Mouse (Mus musculus) hindbrain, embryonic 13.5 days (tissue): ENCODE measurements around the gene Gm8127. TPM values are rescaled to one million over a fixed set of nuclear protein-coding genes. Genes with fewer than 3 reads are reported as not detected.
"Not testable (repeated sequence)": the region's sequence is repeated elsewhere in the genome, so short reads cannot be mapped to it uniquely, and the experiment has no call there.

Source experiments
- ATAC-seq: fragments of 200-750 bp; cut with Nextera tagmentation; 2 replicates; pipeline ENCODE4 v1.8.0; 2017; ENCODE audit warnings: moderate TSS enrichment; ENCODE audit not compliant: low FRiP score
- H3K27ac ChIP-seq: fragments of 300-500 bp; sonication (generic); 2 replicates; pipeline ENCODE4 v1.5.1; 2015; ENCODE audit warnings: inconsistent platforms, mild to moderate bottlenecking, moderate library complexity
- H3K27me3 ChIP-seq: fragments of 300-500 bp; sonication (generic); 2 replicates; pipeline ENCODE4 v1.6.1; 2015; ENCODE audit warnings: mild to moderate bottlenecking, inconsistent platforms
- H3K36me3 ChIP-seq: fragments of 300-500 bp; sonication (generic); 2 replicates; pipeline ENCODE4 v1.6.1; 2015; ENCODE audit warnings: mild to moderate bottlenecking, inconsistent platforms
- H3K4me1 ChIP-seq: fragments of 300-500 bp; sonication (generic); replicated peaks from 2 replicates; pipeline ENCODE4 v1.6.1; 2015; ENCODE audit warnings: inconsistent platforms
- H3K4me2 ChIP-seq: fragments of 300-500 bp; sonication (generic); 2 replicates; pipeline ENCODE4 v1.6.1; 2015; ENCODE audit warnings: inconsistent platforms, mild to moderate bottlenecking, moderate library complexity
- H3K4me3 ChIP-seq: fragments of 300-500 bp; sonication (generic); 2 replicates; pipeline ENCODE4 v1.5.1; 2015; ENCODE audit warnings: mild to moderate bottlenecking, inconsistent platforms
- H3K9ac ChIP-seq: fragments of 300-500 bp; sonication (generic); 2 replicates; pipeline ENCODE4 v1.6.1; 2015; ENCODE audit warnings: mild to moderate bottlenecking, inconsistent platforms
- H3K9me3 ChIP-seq: fragments of 300-500 bp; sonication (generic); 2 replicates; pipeline ENCODE4 v1.6.1; 2016; ENCODE audit warnings: inconsistent platforms
- WGBS: fragments of 180-500 bp; shearing (Covaris S2); methylation state at CpG from one replicate; pipeline ENCODE4 v1.1.7; 2015; 5-methylcytosine and 5-hydroxymethylcytosine counted together
- polyA plus RNA-seq: library from polyadenylated mRNA; unstranded; fragments of >200 nt; fragmentation: Nextera tagmentation; extraction: Ambion mirVana; gene quantifications from 2 replicates; pipeline ENCODE4 v1.2.1, GENCODE M21; 2015

Gm8127 gene
- polyA plus RNA-seq, 1 experiment from 2014 or later, result not detected

DNA sequence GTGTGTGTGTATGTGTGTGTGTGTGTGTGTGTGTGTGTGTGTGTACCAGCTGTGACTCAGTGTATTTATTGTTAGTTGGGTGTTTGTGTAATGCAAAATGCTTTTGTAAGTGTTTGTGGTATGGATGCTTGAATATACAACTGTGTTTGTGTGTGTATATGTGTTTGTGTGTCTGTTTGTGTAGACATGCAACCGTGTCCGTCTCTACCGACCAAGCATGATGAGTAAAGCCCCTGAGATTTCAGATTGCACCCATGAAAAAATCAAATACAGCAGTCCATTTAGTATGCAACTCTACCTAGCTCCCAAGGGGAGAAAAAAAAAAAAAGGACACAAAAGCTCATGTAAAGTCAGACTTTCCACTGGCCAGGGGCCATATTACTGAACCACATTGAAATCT is 30.2 kb downstream of the Gm8127 start:
- not testable (repeated sequence) for H3K4me2 ChIP-seq, H3K27me3 ChIP-seq, ATAC-seq, H3K4me1 ChIP-seq, H3K9me3 ChIP-seq, H3K9ac ChIP-seq, H3K36me3 ChIP-seq, H3K4me3 ChIP-seq, H3K27ac ChIP-seq
- 84% methylated on average over 3 of the region's 3 CpGs for WGBS

DNA sequence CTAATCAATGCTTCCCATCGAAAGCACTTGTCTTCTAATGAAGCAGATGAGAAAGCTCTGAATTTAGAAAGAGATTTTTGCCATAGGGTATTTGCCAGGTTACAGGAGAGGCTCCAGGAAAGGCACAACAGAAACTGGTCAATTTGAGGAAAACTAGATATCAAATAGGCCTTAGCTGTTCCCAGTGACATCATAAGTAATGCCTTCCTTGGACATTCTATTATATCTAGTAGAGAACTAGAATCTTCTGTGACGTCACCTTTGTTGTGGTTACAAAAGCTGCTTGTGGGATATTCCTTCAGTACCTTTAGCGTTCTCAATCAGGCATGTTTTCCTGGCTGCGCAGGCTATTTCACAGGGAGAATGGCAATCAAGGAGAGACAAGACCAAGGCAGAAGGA is 35.3 kb downstream of the Gm8127 start, which contains the start of gene Gm8126:
Gene Gm8126, plus strand, starts transcription at position 301 of the 400 bp plus-strand sequence.
- H3K4me1 ChIP-seq, H3K4me3 ChIP-seq, H3K4me2 ChIP-seq, H3K9me3 ChIP-seq, H3K9ac ChIP-seq, H3K27ac ChIP-seq, H3K36me3 ChIP-seq, H3K27me3 ChIP-seq, ATAC-seq: not testable (repeated sequence)
- 95% methylated on average over 2 of the region's 4 CpGs for WGBS

DNA sequence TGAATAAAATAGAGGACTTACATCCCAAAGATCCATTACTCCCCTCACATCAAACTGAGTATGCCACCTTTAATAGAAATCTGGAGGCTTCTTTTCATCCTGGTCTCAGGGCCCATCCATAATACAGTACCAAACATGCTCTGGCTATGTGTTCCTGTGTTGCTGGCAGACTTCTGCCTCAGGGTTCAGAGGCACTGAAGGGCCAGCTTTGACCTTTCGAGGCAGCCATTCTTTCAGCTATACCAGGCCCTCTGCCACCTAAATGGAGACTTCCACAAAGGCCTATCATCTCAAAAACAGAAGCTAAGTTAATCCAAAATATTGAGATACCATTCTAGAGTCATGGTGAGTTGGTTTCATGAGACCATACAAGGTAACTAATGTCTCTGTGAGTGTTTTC is 37.1 kb downstream of the Gm8127 start:
- H3K36me3 ChIP-seq, H3K9ac ChIP-seq, H3K4me3 ChIP-seq, H3K4me1 ChIP-seq, H3K27me3 ChIP-seq, ATAC-seq, H3K9me3 ChIP-seq, H3K27ac ChIP-seq, H3K4me2 ChIP-seq: not testable (repeated sequence)
- WGBS, result 85% methylated on average over 1 of the region's 1 CpGs

DNA sequence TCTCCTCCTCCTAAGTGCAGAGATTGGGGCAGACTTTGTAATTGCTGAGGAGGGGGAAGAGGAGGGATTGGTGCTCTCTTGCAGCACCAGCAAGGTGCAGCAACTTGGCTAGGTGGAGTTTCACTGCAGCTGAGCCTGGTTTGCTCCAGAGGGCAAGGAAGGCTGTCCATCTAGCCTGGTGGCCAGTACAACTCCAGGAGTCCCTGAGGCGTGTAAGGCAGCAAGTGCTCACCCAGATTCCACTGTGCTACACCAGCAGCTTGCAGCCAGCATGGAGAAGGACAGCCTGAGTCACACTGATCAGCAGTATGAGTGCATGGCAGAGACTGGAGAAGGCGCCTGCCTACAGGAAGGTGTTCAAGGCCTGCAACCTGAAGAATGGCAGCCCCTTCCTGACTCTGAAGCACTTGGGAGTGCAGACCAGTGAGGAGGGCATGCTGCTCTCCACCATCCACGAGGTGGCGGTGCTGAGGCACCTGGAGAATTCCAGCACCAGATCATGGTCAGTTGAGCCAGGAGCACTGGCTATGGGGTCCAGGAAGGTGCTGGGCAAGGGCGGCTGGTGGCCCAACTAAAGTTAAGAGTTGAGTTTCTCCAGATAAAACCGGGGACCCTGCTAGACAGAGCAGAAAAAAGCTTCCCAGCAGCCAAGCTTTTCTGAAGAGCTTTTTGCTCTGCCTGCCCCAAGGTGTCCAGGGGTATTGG is 42.9 kb downstream of the Gm8127 start:
- 35% methylated on average over 5 of the region's 6 CpGs for WGBS
- H3K9me3 ChIP-seq, H3K9ac ChIP-seq, H3K36me3 ChIP-seq, H3K4me3 ChIP-seq, H3K27me3 ChIP-seq, H3K4me2 ChIP-seq, ATAC-seq, H3K4me1 ChIP-seq, H3K27ac ChIP-seq: not testable (repeated sequence)

DNA sequence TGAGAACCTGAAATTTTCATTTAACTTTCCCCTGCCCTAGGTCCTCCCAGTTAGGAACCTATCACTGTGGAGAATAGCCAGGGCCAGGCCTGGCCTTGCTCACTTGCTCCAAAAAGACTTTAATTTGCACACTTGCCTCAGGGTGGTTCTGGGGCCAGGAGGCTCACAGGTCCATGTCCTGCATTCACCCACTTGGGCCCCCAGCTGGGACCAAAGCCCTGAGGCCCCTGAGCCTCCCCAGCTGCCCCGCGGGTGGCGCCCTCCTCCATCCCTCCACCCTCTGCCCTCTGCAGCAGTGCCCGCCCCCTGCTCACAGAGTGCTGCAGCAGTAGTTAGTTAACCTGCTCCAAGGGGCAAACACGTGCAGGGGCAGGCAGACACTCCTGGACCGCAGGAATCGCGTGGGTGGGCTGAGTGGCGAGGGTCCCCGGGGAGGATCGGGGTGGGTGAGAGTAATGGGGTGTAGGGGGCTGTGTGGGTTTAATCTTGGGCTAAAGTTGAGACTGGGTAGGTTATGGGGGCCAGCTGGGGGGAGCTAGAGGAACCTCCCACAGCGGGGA is 43.9 kb downstream of the Gm8127 start:
- H3K27me3 ChIP-seq, H3K9me3 ChIP-seq, H3K4me2 ChIP-seq, H3K9ac ChIP-seq, H3K36me3 ChIP-seq, H3K27ac ChIP-seq, H3K4me1 ChIP-seq, H3K4me3 ChIP-seq, ATAC-seq: not testable (repeated sequence)
- WGBS, result 29% methylated on average over 10 of the region's 12 CpGs

Other genes starting within 250 kb of the Gm8127 start
- not detected in 2 replicates for gene Gm8094, start 217.2 kb downstream of the Gm8127 start, polyA plus RNA-seq
- not detected in 2 replicates for gene Gm8104, start 193.2 kb downstream of the Gm8127 start, polyA plus RNA-seq
- gene Gm7233, start 114.0 kb downstream of the Gm8127 start, polyA plus RNA-seq, result not detected in 2 replicates
- not detected in 2 replicates for gene Gm8122, start 58.5 kb downstream of the Gm8127 start, polyA plus RNA-seq
- not detected in 2 replicates for gene Gm8126, start 35.2 kb downstream of the Gm8127 start, polyA plus RNA-seq
- 0.16 TPM in 1 of 2 replicates, not detected in the other for gene Gm9732, start 18.8 kb downstream of the Gm8127 start, polyA plus RNA-seq
- gene 1700001F09Rik, start 54.0 kb upstream of the Gm8127 start, polyA plus RNA-seq, result not detected in 2 replicates
- not detected in 2 replicates for gene Gm8138, start 122.5 kb upstream of the Gm8127 start, polyA plus RNA-seq
- not detected in 2 replicates for gene Gm5799, start 249.7 kb upstream of the Gm8127 start, polyA plus RNA-seq